11 mouse cellular contexts compared by ENCODE assay signal in the genomic region with DNA sequence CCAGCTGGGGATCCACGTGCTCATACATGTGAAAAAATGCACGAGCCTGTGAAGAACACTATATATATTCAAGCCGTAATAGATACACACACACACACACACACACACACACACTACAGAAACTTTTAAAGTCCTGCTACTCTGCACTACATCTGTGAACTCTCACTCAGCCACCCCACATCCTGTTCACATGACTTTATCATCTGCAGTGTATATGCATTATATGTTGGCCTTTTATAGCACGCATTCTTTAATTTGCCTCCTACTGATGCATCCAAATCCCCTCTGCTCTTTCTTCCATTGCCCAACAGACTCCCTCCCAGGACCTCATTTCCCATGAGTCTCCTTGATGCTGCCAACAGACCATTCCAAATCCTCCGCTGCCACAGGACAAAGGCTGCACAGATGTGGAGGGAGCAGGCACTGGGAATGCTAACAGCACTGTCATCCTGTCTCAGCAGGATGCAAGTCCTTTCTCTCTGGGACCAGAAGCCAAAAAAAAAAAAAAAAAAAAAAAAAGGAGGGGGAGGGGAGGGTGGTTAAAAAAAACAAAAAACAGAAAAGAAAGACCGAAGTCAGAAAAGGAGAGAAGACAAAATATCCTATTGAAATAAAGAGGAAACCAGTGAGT. TPM values are rescaled to one million over a fixed set of nuclear protein-coding genes. Genes with fewer than 3 reads are reported as not detected.
DNase-seq lines count a peak whose midpoint lies in the region; ATAC-seq and TF ChIP-seq lines count a peak whose summit lies in the region.
"Had no signal": no experiment of that assay in that cellular context is flagged by ENCODE, and none has a peak within 500 bp of the region (broad histone marks: within the 10 kb centered on the region; RNA-seq: fewer than 3 reads in every experiment).

No protein-coding gene starts in this region.

- peaks cover 17% of the 10 kb centered on the region for H3K4me1 ChIP-seq in forebrain, embryonic 13.5 days
- no peaks in the 10 kb centered on the region for H3K4me1 ChIP-seq in limb, embryonic 14.5 days (ENCODE audit: control insufficient read depth, insufficient read depth, low read length)

- no peak overlapping the region for H3K4me3 ChIP-seq in forebrain, embryonic 13.5 days
- H3K4me3 ChIP-seq in limb, embryonic 14.5 days (replicated peaks; ENCODE audit: low read length) = no peak overlapping the region
- H3K4me3 ChIP-seq: embryonic facial prominence, embryonic 13.5 days had no signal

- no peaks in the 10 kb centered on the region for H3K9me3 ChIP-seq in forebrain, embryonic 13.5 days (replicated peaks)
- no peaks in the 10 kb centered on the region for H3K9me3 ChIP-seq in limb, embryonic 14.5 days (ENCODE audit: control insufficient read depth, low read length)
- H3K9me3 ChIP-seq: embryonic facial prominence, embryonic 13.5 days had no signal

- peak; percentile 81; the same call in 1 of the 2 replicates for ATAC-seq in forebrain, embryonic 13.5 days
- peak; percentile 37; the same call in 1 of the 2 replicates for ATAC-seq in limb, embryonic 14.5 days (ENCODE audit: low FRiP score, low read depth)
- ATAC-seq in megakaryocyte progenitor cell, adult 5-6 weeks (replicated peaks; ENCODE audit: poor library complexity) = no peak

- no peak overlapping the region for H3K4me2 ChIP-seq in forebrain, embryonic 13.5 days
- H3K4me2 ChIP-seq in limb, embryonic 14.5 days (replicated peaks; ENCODE audit: low read depth, low read length, severe bottlenecking) = no peak overlapping the region
- H3K4me2 ChIP-seq: embryonic facial prominence, embryonic 13.5 days had no signal

- no peaks in the 10 kb centered on the region for H3K36me3 ChIP-seq in forebrain, embryonic 13.5 days (ENCODE audit: poor library complexity, severe bottlenecking)
- H3K36me3 ChIP-seq in limb, embryonic 14.5 days (ENCODE audit: control insufficient read depth, insufficient read depth, low read length) = no peaks in the 10 kb centered on the region
- H3K36me3 ChIP-seq: embryonic facial prominence, embryonic 13.5 days had no signal

- no peaks in the 10 kb centered on the region for H3K27me3 ChIP-seq in forebrain, embryonic 13.5 days
- no peaks in the 10 kb centered on the region for H3K27me3 ChIP-seq in limb, embryonic 14.5 days (ENCODE audit: control insufficient read depth, insufficient read depth, low read length)
- H3K27me3 ChIP-seq: embryonic facial prominence, embryonic 13.5 days had no signal

- peak; percentile 50 for DNase-seq in retina, postnatal 1 day
- no peak for DNase-seq in retina, embryonic 14.5 days (ENCODE audit: low spot score)
- no peak for DNase-seq in limb, embryonic 14.5 days (ENCODE audit: low spot score)
- DNase-seq in spleen, postnatal 10 days (ENCODE audit: low spot score in 2 of 2) = no peak
- no peak for DNase-seq in heart, adult 18-20 months
- DNase-seq: kidney, adult 2 months; thymus, adult 2 months had no signal

- no peak for TF ChIP-seq POLR2A in limb, embryonic 14.5 days (IDR thresholded peaks at IDR 0.05; ENCODE audit: borderline replicate concordance, extremely low read depth, insufficient read depth, insufficient read length)

- H3K27ac ChIP-seq in forebrain, embryonic 13.5 days = peak overlapping the region; percentile 42
- H3K27ac ChIP-seq in limb, embryonic 14.5 days (replicated peaks; ENCODE audit: low read depth, low read length) = no peak overlapping the region

- WGBS in forebrain, embryonic 13.5 days = 21% methylated on average over 6 of the region's 6 CpGs
- WGBS in limb, embryonic 14.5 days = 45% methylated on average over 6 of the region's 6 CpGs

- no peak overlapping the region for H3K9ac ChIP-seq in forebrain, embryonic 13.5 days
- H3K9ac ChIP-seq in limb, embryonic 14.5 days (ENCODE audit: low read depth, low read length, severe bottlenecking) = no peak overlapping the region
- H3K9ac ChIP-seq: embryonic facial prominence, embryonic 13.5 days had no signal

RNA-seq across cellular contexts. Expression of gene Ptn, which starts 47.7 kb away (rescaled TPM):
- 421 and 545 TPM in 2 replicates for polyA plus RNA-seq in forebrain, embryonic 13.5 days (2015; fragmentation: Nextera tagmentation; extraction: Ambion mirVana)
- polyA plus RNA-seq in limb, embryonic 14.5 days (2012; rRNA removed) = 321 and 513 TPM in 2 replicates
- 595 and 613 TPM in 2 replicates for polyA plus RNA-seq in limb, embryonic 14.5 days (2014; fragmentation: Nextera tagmentation; extraction: Ambion mirVana)
- total RNA-seq in megakaryocyte progenitor cell, adult 5-6 weeks (2015) = not detected in 2 replicates
- total RNA-seq in megakaryocyte progenitor cell, adult 5-6 weeks (2017) = 0.17 and 0.42 TPM in 2 replicates
- total RNA-seq in heart, adult 18-20 months (2021) = 1 to 10 TPM; 1.8 to 3.0 TPM
- total RNA-seq: MEL had no signal
